Mouse (Mus musculus) embryonic facial prominence, embryonic 12.5 days (tissue): ENCODE data around the gene Alkbh3. TPM values are rescaled to one million over a fixed set of nuclear protein-coding genes. Genes with fewer than 3 reads are reported as not detected.

Source experiments
- ATAC-seq: fragments of 200-750 bp; cut with Nextera tagmentation; 2 replicates; pipeline ENCODE4 v1.8.0; 2017; ENCODE audit not compliant: insufficient number of reproducible peaks, insufficient read depth, low FRiP score, low TSS enrichment
- H3K27ac ChIP-seq: fragments of 300-500 bp; sonication (generic); 2 replicates; pipeline ENCODE4 v1.5.1; 2016; ENCODE audit warnings: mild to moderate bottlenecking
- H3K27me3 ChIP-seq: fragments of 300-500 bp; sonication (generic); 2 replicates; pipeline ENCODE4 v1.6.1; 2016; ENCODE audit warnings: mild to moderate bottlenecking, moderate library complexity
- H3K36me3 ChIP-seq: fragments of 300-500 bp; sonication (generic); 2 replicates; pipeline ENCODE4 v1.6.1; 2016; ENCODE audit warnings: mild to moderate bottlenecking
- H3K4me1 ChIP-seq: fragments of 300-500 bp; sonication (generic); 2 replicates; pipeline ENCODE4 v1.6.1; 2016
- H3K4me2 ChIP-seq: fragments of 300-500 bp; sonication (generic); replicated peaks from 2 replicates; pipeline ENCODE4 v1.6.1; 2016; ENCODE audit warnings: mild to moderate bottlenecking, moderate library complexity
- H3K4me3 ChIP-seq: fragments of 300-500 bp; sonication (generic); 2 replicates; pipeline ENCODE4 v1.5.1; 2016; ENCODE audit warnings: mild to moderate bottlenecking
- H3K9ac ChIP-seq: fragments of 300-500 bp; sonication (generic); 2 replicates; pipeline ENCODE4 v1.6.1; 2016; ENCODE audit warnings: mild to moderate bottlenecking, moderate library complexity
- H3K9me3 ChIP-seq: fragments of 300-500 bp; sonication (generic); 2 replicates; pipeline ENCODE4 v1.6.1; 2016; ENCODE audit warnings: mild to moderate bottlenecking, moderate library complexity
- WGBS: fragments of 180-500 bp; shearing (Covaris S2); methylation state at CpG from one replicate; pipeline ENCODE4 v1.1.7; 2016; 5-methylcytosine and 5-hydroxymethylcytosine counted together
- polyA plus RNA-seq: library from polyadenylated mRNA; unstranded; fragments of >200 nt; fragmentation: Nextera tagmentation; extraction: Ambion mirVana; gene quantifications from 2 replicates; pipeline ENCODE4 v1.2.1, GENCODE M21; 2016

Alkbh3 gene
- polyA plus RNA-seq, 1 experiment from 2014 or later = 74.9 TPM

- no peaks in the 10 kb centered on the region for H3K36me3 ChIP-seq
- no peak overlapping the region for H3K4me3 ChIP-seq
- no peak for ATAC-seq
- H3K27me3 ChIP-seq = peaks cover 48% of the 10 kb centered on the region
- H3K27ac ChIP-seq = no peak overlapping the region
- H3K4me1 ChIP-seq = peaks cover 12% of the 10 kb centered on the region
- no peaks in the 10 kb centered on the region for H3K9me3 ChIP-seq
- WGBS = 74% methylated on average over 8 of the region's 8 CpGs
- H3K4me2 ChIP-seq = no peak overlapping the region
- no peak overlapping the region for H3K9ac ChIP-seq
Observed at GRCm38 (mm10) chr2:93959346-93959745, 51.3 kb downstream of the Alkbh3 start.

DNA sequence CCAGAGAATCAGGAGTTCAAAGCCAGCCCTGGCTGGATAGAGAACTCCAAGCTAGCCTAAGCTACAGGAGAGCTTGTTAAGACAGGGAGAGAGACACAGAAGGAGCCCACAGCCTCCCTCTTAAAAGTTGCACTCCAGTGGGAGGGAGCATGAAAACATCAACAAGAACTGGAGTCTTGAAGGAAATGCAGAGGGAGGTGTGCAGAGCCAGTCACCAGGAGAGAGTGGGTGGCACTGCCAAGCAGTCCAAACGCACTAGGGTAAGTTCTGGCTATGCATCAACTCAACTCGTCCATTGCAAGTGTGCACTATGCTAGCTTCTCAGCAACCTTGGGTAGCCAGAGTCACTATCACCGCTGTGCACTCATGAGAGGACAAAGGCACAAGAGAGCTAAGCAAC is 52.4 kb downstream of the Alkbh3 start:
- Histone ChIP-seq H3K4me3 (no peak overlapping the region), H3K36me3 (no peaks in the 10 kb centered on the region), H3K4me1 (peaks cover 12% of the 10 kb centered on the region), H3K27ac (no peak overlapping the region), H3K27me3 (peaks cover 59% of the 10 kb centered on the region), H3K9me3 (no peaks in the 10 kb centered on the region), H3K4me2 (no peak overlapping the region), H3K9ac (no peak overlapping the region)
- 71% methylated on average over 3 of the region's 3 CpGs for WGBS
- no peak for ATAC-seq

- ATAC-seq = no peak
- no peak overlapping the region for H3K4me3 ChIP-seq
- no peak overlapping the region for H3K4me2 ChIP-seq
- 37% methylated on average over 8 of the region's 8 CpGs for WGBS
- H3K9me3 ChIP-seq = no peaks in the 10 kb centered on the region
- peaks cover 62% of the 10 kb centered on the region for H3K27me3 ChIP-seq
- no peak overlapping the region for H3K9ac ChIP-seq
- no peaks in the 10 kb centered on the region for H3K36me3 ChIP-seq
- H3K4me1 ChIP-seq = peaks cover 12% of the 10 kb centered on the region
- H3K27ac ChIP-seq = no peak overlapping the region
Observed at GRCm38 (mm10) chr2:93957785-93958175, 52.8 kb downstream of the Alkbh3 start.

GRCm38 (mm10) chr2:93956908-93957784 is 53.5 kb downstream of the Alkbh3 start, which contains the start of gene Gm13889:
Gene Gm13889, minus strand, starts transcription at chr2:93957201.
- WGBS = 7% methylated on average over 48 of the region's 62 CpGs
- H3K27me3 ChIP-seq = peaks cover 63% of the 10 kb centered on the region
- peak within 1 kb of the TSS; percentile 57 for H3K9ac ChIP-seq
- H3K4me3 ChIP-seq = peak within 1 kb of the TSS; percentile 62
- no peak for ATAC-seq
- H3K27ac ChIP-seq = peak within 1 kb of the TSS; percentile 46
- H3K36me3 ChIP-seq = no peaks in the 10 kb centered on the region
- H3K4me1 ChIP-seq = peaks cover 12% of the 10 kb centered on the region
- H3K4me2 ChIP-seq = peak within 1 kb of the TSS; percentile 96
- no peaks in the 10 kb centered on the region for H3K9me3 ChIP-seq

DNA sequence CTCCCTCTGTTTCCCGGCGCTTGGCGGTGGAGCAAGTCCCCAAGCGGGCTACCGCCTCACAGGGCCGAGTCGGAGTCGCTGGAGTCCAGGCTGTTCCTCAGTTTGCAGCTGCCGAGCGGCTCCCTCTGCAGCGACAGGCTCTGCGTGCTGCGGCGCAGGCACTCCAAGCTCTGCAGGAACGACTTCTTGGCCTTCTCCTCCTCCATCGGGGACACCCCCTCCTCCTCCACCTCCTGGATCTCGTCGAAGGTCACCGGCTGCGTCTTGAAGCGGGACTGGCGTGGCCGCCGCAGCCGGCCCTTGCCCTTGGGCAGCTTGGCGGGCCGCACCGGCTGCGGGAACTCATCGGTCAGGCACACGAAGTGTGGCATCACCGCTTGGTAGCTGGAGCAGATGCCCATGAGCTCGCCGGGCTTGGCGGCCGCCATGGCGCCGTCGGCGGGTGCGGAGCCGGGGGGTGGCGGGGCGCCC is 54.2 kb downstream of the Alkbh3 start:
- Histone ChIP-seq H3K27me3 (peaks cover 61% of the 10 kb centered on the region), H3K4me1 (peaks cover 12% of the 10 kb centered on the region), H3K4me3 (peak overlapping the region; percentile 62), H3K36me3 (no peaks in the 10 kb centered on the region), H3K9ac (peak overlapping the region; percentile 57), H3K9me3 (no peaks in the 10 kb centered on the region), H3K27ac (peak overlapping the region; percentile 46), H3K4me2 (peak overlapping the region; percentile 96)
- ATAC-seq = peak; percentile 49; the same call in 1 of the 2 replicates
- under 1% methylated on average over 43 of the region's 44 CpGs for WGBS

DNA sequence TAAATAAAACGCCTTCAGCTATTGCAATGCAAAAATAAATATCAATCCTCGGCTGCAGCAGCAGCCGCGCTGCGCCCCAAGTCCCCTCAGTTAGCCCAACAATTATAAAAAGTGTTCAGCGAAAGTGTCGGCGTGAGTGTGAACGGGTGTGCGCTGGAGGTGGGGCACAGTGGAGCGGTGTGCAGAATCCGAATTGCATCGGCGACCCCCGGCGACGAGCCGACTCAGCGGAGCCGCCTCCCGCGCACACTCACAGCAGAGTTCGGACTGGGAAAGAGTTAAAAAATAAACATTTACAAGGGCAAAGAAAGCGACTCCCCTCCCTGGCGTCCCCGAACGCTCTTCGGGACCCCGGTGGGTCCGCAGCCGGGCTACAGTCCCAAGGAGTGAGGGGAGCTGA is 54.7 kb downstream of the Alkbh3 start:
- Histone ChIP-seq H3K27me3 (peaks cover 61% of the 10 kb centered on the region), H3K4me2 (peak overlapping the region; percentile 96), H3K9ac (peak overlapping the region; percentile 57), H3K27ac (peak overlapping the region; percentile 46; the same call in 1 of the 2 replicates), H3K9me3 (no peaks in the 10 kb centered on the region), H3K4me3 (peak overlapping the region; percentile 62), H3K36me3 (no peaks in the 10 kb centered on the region), H3K4me1 (peaks cover 12% of the 10 kb centered on the region)
- no peak for ATAC-seq
- WGBS = under 1% methylated on average over 31 of the region's 31 CpGs

GRCm38 (mm10) chr2:93954781-93955578 is 55.6 kb downstream of the Alkbh3 start:
- H3K27me3 ChIP-seq = peaks cover 61% of the 10 kb centered on the region
- H3K4me1 ChIP-seq = peaks cover 12% of the 10 kb centered on the region
- under 1% methylated on average over 32 of the region's 32 CpGs for WGBS
- peak overlapping the region; percentile 62 for H3K4me3 ChIP-seq
- ATAC-seq = no peak
- H3K36me3 ChIP-seq = no peaks in the 10 kb centered on the region
- H3K4me2 ChIP-seq = peak overlapping the region; percentile 96
- no peaks in the 10 kb centered on the region for H3K9me3 ChIP-seq
- no peak overlapping the region for H3K9ac ChIP-seq
- H3K27ac ChIP-seq = no peak overlapping the region

- Histone ChIP-seq H3K4me1 (peaks cover 12% of the 10 kb centered on the region), H3K4me2 (no peak overlapping the region), H3K9ac (no peak overlapping the region), H3K27ac (no peak overlapping the region), H3K9me3 (no peaks in the 10 kb centered on the region), H3K36me3 (no peaks in the 10 kb centered on the region), H3K27me3 (peaks cover 58% of the 10 kb centered on the region), H3K4me3 (no peak overlapping the region)
- WGBS = 90% methylated on average over 9 of the region's 9 CpGs
- no peak for ATAC-seq
Observed at GRCm38 (mm10) chr2:93953726-93954125, 56.9 kb downstream of the Alkbh3 start.

DNA sequence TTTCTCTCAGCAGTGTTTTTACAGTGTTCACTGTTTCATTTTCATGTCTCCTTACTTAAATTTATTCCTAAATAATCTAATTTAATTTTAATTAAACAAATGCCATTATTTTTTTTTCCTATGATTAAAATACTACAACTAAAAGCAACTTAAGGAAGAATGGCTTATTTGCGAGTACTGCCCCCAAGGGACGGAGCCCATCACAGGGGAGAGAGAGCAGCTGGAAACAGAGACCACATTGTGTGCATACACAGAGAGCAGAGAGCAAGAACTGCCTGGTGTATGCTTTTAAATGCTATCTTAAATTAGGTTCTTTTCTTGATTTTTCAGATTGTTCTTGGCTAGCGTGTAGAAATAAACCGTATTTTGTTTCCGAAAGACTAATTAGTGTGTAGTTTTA is 63.6 kb downstream of the Alkbh3 start:
- H3K9ac ChIP-seq = no peak overlapping the region
- peaks cover 6% of the 10 kb centered on the region; the same call in 1 of the 2 replicates for H3K4me1 ChIP-seq
- no peak overlapping the region for H3K4me2 ChIP-seq
- no peaks in the 10 kb centered on the region for H3K9me3 ChIP-seq
- no peak overlapping the region for H3K27ac ChIP-seq
- no peaks in the 10 kb centered on the region for H3K27me3 ChIP-seq
- no peak overlapping the region for H3K4me3 ChIP-seq
- WGBS = 43% methylated on average over 5 of the region's 5 CpGs
- no peak for ATAC-seq
- H3K36me3 ChIP-seq = no peaks in the 10 kb centered on the region

DNA sequence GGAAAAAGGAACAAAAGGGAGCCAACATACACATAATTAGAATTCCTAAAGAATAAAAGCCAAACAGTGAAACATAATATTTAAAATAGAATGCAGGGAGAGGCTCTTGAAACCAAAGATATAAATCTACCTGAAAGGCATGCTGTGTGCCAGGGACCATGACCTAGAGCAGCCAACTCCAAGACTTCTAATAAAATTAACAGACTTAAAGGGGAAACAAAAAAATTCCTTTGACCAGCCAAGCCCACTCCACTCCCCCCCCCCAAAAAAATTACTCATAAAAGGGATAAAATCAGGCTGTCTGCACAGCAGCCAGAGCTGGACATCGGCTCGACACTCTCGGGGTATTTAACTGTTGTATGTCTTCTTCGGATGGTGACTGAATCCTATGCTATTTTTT is 65.8 kb downstream of the Alkbh3 start:
- ATAC-seq = no peak
- Histone ChIP-seq H3K9ac (no peak overlapping the region), H3K9me3 (no peaks in the 10 kb centered on the region), H3K36me3 (no peaks in the 10 kb centered on the region), H3K4me2 (no peak overlapping the region), H3K27ac (no peak overlapping the region), H3K27me3 (no peaks in the 10 kb centered on the region), H3K4me3 (no peak overlapping the region), H3K4me1 (peaks cover 6% of the 10 kb centered on the region; the same call in 1 of the 2 replicates)
- WGBS = 91% methylated on average over 4 of the region's 4 CpGs

DNA sequence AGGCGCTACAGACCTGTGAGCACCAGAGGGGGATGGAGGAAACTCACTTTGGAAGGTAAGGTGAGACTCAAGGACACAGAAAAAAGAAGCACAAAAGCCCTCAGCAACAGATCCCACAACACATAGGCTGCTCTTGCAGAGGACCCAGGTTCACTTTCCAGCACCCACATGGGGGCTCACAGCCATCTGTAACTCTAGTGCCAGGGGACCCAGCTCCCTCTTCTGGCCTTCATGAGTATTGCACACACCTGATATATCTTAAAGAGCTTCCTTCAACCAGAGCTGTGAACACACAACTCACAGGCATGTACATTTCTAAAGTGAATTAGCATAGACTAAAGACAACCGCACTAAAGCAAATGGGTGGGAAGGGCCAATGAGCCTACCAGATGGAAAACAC is 66.5 kb downstream of the Alkbh3 start:
- ATAC-seq = no peak
- Histone ChIP-seq H3K27ac (no peak overlapping the region), H3K4me3 (no peak overlapping the region), H3K27me3 (no peaks in the 10 kb centered on the region), H3K36me3 (no peaks in the 10 kb centered on the region), H3K9me3 (no peaks in the 10 kb centered on the region), H3K4me2 (no peak overlapping the region), H3K9ac (no peak overlapping the region), H3K4me1 (peaks cover 6% of the 10 kb centered on the region; the same call in 1 of the 2 replicates)
- WGBS = 91% methylated on average over 2 of the region's 2 CpGs
